Mouse (Mus musculus) testis, postnatal 10 days (tissue): ENCODE results near the gene Babam2.

Experiments
- DNase-seq: peaks from one replicate; pipeline ENCODE4 v3.0.0; 2021; ENCODE audit warnings: low spot score

Babam2 gene

DNA sequence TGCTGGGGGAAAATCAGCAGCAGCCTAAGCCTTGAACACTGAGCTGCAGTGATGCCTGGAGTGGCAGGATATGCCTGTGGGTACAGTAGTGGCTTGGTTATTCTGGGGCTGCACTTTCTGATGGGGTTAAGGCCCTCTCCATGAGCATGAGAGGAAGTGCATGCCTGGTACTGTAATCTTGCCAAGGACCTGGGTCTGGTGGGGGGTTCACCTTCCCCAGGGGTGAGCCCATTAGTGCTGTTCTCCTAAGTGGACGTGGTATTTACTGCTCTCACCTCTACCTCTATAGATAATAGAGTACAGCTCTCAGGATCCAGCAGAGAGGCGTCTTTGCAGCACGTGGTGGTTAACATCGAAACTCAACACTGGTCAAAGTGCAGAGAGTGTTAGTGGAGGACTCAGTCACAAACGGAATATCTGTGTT is 16.4 kb downstream of the Babam2 start:
- DNase-seq: no peak

DNA sequence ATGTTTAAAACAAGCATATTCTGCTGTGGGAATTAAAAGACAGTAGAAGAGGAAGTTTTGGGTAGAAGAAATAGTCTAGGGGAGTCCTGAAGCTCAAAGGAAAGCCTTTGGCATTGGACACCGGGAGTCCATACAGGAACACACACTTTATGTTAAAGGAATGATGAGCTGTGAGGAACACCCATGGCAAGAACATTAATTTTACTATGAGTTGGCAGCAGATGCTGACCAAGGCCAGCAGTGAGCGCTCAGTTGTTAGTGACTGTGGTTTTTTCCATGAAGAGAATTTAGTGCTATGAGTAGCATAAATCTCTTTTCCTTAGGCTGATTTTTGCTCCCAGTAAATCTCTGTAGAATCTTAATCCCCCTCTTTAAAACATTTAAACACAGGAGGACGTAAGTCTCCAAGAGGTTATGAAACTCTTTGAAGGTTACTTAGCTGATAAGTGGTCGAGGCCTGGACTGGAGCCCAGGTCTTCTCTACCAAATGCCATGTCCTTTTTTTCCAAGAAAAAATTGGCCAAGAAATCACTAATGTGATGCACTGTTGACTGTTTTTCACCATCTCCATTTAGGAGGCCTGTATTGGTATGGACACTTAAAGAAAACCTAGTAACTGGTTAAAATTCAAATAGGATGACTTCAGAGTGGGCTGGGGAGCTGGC is 18.1 kb downstream of the Babam2 start:
- no peak for DNase-seq

DNA sequence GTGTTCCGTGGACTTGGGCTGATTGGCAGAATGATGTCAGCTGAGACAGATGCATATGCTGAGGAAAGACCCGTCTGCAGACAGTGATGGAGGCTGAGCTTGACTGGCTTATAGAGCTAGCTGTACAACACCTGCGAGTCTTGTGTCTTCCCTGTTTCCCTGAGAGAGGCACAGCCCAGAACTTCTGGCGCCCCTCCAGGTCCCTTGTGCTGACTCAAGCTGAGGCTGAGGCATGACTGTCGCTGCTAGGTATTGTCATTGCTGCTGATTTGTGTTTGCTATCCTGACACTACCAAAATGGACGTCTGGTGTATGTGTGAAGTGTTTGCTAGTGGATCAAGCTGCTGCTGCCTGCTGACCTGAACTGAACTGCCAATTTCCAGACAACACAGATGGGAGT is 27.0 kb downstream of the Babam2 start:
- DNase-seq: peak; percentile 53

DNA sequence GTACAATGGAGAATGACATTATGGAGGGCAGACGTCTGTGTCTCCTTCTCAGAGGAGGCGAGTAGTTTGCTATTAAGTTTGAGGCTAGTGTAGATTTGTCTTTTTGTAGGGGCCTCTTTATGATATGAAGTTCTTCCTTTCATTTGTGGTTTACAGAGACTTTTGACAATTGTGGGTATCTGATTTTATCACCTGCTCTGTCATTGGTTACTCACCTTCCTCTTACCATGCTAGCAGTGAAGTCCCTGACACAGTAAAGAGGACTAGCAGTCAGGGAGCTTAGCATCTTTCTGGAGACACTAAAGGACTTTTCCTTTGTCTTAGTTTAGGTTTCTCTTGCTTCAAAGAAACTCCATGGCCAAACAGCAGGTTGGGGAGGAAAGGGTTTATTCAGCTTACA is 28.4 kb downstream of the Babam2 start:
- DNase-seq: no peak

DNA sequence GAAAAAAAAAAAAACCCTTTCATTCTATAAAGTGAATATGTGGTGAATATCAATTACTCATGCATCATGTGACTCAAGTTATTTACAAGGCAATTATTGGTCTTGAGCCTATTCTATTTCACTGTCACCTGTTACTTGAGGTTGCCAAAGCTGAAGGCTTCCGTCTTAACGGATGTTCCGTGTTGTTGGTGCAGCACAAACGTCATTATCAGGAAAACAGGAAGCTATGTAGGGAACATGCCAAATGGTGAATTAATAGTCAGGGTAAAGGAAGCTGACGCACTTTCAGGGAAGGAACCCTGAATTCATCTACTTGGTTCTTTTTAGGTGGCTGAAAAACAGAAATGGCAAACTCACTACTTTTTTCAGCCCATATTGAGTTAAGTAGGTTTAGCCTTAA is 30.0 kb downstream of the Babam2 start:
- DNase-seq: no peak

DNA sequence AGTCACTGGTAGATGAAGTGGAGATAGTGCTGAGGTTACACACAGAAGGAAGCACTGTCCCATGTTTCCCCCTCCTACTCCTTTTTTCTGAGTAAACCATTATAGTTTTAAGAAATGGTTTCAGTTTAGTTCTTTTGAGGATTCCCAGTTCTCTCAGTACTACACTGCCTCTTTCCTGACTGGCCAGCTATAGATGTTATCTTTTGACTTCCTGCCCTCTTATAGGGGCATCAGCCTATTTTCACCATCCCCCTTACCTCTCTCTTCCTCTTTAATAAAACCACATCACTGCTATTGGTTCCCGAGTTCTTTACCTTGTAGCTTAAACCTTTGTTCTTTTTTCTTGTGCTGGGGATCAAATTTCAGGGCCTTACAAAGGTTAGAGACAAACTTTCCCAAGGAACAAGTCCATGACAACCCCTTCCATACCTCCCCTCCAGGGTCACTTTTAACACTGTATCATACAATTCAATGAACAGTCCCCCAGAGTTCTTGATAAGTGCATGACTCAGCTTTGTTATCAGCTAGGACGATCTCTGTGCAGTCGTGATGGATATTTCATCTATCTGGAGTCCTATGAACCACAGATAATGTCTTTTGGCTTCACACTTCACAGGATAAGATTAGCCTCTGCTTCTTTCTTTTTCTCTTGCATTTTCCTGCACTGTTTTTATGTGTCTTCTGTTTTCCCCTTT is 35.3 kb downstream of the Babam2 start:
- no peak for DNase-seq

DNA sequence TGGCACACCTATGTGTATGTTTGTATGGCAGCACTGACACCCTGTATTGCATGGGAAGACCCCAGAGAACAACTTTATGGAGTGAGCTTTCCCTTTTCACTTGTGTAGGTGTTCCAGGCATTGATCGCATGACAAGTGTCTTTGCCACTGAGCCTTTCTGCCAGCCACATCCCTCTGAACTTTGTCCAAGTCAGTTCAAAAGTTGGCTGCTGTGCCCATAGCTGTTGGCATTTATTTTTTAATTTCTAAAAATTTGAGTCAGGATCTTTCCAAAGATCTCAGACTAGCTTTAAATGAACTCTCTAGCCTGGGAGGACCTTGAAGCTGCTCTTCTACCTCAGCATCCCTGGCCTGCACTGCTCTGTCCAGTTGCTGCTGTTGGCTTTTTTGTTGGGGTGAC is 44.4 kb downstream of the Babam2 start:
- no peak for DNase-seq

DNA sequence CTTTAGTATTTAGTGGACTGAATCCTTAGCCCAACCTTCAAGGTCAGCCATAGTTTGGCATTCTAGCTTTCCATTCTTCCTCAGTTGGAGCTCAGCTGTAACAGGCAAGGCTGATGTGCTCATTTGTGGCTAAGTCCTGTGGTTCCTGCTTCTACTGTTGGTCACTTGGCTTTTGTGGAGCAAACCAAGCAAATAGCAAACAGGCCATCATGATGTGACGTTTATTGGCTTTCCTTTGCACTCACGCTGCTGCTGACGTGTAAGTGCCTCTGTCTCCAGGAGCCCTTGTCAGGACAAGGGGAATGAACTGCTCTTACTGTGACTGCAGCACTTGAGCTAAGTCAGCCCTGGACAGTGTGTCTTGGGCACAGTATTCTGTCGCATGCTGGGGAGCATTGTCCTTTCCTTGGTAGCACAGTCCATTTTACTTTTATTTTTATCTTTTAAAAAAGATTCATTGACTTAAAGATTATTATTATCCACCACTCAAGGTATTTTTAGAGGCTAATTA is 45.1 kb downstream of the Babam2 start:
- no peak for DNase-seq

DNA sequence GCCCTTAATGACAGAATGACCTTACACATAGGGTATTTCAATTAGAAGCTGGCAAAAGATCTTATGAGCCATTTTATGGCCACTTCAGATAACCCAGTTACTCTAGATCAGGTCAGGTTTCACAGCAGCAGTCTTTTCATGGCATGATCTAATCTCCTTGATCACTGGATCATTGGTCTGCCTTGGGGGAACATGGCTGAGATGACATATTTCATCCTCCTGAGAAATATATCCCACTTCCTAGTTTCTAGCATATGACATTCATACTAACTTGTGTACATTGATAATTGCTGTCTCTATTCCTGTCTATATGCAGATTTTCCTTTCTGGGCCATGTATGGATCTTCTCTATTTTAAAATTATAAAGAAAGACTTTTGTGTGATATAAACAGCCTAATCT is 51.9 kb downstream of the Babam2 start:
- DNase-seq: no peak

DNA sequence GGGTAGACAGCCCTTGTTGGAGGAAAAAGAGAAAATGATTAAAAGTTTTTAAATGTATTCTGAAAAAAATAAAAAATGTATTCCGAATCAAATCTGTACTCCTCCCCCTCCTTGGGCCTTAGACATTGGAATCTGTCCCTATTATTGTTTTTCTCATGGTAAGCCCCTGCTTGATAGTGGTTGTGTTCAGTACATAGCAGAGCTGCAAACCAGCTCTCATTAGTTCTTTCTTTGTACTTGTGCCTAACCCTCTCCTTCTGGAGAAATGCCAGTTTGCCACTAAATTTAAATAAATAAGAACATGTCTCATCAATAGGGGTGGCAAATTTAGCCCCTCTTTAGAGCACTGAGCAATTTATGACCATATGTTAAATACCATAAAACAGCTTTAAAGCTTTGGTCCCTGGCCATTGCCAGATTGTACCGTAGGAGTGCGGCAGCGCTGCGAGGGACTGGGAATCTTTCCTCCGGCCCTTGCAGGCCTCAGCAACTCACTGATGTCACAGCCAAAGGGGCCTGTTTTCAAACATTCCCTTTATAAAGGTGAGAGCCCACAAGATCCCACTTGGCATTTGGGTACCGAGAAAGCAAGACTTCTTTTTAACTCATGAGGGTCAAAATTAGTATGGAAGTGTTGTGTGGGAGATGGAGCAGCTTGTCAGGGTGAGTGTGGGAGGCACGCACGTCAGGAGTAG is 52.9 kb downstream of the Babam2 start:
- no peak for DNase-seq

DNA sequence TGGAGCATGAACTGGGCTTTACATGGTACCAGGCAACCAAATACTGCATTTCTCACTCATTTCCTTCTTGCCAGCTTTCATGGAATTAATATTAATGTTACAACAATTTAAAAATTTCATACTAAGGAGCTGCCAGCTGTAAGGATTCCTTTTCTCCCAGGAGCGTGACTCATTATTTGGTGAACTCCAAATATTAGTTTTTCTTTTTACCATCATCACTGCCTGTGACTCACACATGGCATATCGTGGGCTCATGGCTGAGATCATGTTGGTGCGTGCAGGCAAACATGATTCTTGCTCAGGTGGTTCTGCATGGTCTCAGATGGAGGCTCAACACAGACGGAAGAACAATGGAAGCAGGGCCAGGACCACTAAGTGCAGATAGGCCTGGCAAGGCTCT is 53.5 kb downstream of the Babam2 start:
- no peak for DNase-seq

DNA sequence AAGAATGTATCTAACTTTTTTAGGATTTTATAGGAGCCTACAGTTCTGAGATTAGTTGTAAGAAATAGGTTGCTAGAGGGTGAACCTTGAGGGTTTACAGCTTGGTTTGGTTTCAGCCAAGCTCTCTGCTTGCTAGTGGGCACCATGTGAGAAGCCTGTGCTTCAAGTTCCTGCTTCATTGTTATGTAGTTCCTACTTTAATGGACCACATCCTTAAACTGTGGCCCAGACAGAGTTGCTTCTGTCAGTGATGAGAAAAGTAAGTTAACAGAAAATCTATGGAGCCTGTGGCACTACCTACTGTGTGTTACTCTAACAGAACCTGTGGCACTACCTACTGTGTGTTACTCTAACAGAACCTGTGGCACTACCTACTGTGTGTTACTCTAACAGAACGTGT is 57.1 kb downstream of the Babam2 start:
- no peak for DNase-seq

DNA sequence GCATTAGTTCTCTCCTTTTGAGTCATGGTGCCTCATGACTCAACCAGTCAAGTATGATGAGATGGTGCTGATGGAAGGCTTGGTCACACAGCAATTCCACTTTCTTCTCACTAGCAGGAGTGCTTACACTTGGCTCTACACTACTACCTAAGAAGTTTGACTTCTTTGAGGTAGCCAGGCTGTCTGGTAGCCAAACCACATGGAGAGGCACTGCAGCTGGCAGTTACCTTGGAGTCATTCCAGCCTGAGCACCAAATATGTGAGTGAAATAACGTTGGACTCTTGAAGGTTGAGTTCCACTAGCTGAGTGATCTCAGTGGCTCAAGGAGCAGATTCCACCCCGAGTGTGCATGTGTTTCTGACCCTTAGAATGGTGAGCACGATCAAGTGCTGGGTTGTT is 57.8 kb downstream of the Babam2 start:
- no peak for DNase-seq

DNA sequence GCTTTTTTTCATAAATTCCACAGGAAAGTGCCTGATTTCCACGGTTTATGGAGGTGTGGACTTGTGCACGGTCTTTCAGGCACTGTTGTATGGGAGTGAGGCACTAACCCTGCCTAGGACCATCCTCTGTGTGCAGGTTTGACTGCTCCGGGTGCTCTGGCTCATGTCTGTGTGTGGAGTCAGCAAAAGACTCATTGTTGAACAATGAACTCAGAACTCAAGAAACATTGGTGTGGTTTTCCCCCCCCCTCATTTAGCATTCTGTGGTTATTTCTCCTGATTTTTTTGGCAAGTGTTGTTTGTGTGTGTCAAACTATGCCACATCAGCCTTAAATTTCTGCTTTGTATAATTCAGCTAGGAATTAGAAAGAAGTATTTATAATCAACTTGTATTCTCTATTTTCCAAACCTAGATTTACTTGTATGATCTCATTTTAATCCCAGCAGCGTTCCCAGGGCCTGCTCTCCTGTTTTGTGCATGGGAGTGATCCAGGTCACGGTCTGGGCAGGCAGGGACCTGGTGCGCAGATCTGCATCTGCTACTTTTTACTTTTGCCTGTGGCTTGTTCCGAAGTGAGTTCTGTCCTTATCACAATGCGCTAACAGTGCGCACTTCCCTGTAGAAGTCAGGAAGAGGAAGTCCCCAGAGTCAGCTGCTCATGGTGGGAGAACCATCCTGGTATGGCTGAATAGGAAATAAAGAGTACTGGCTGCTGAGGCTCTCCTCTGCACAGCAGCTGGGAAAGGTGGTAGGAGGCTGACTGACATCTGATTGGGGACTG is 61.0 kb downstream of the Babam2 start:
- DNase-seq: no peak

DNA sequence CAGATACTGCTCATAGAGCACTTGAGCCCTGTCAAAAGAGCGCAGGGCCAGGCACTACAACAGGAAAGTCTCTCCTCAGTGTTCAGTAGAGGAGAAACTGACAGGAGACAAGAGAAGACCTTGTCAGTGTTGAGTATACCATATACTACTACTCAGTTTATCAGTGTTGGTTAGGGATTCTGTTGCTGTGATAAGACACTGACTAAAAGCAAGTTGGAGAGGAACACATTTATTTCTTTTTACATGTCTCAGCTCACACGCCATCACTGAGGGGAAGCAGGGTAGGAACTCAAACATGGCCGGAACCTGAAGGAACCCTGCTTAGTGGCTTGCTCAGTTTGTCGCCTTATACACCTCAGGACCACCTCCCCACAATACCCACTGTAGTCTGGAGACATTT is 64.4 kb downstream of the Babam2 start:
- no peak for DNase-seq

DNA sequence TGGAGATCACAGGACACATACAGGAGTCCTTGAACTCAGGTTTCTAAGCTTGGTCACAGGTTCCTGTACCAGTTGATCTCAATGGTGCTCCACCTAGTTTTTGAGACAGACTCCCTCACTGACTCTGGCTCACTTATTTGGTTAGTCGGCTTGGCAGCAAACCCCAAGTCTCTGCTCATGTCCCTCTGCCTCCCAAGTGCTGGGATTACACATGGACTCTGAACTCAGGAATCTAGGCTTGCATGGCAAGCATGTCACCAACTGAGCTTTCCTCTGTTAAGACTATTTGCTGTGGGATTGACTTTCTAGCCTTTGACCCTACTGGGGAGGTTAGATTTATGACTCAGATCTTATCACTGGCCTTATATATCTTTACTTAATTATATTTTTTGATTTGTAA is 65.3 kb downstream of the Babam2 start:
- no peak for DNase-seq

DNA sequence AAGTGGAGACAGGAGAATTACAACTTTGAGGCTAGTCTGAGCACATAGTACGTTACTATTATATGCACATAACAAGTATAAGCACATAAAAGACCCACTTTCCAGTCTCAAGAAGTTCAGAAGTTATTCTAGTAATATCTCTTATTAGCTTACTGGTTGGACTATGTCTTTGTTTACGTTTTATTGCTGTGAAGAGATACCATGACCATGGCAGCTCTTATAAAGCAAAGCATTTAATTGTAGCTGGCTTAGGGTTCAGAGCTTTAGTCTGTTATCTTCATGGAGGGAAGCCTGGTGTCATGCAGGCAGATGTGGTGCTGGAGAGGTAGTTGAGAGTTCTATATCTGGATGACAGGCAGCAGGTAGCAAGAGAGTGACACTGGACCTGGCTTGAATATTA is 68.3 kb downstream of the Babam2 start:
- no peak for DNase-seq

DNA sequence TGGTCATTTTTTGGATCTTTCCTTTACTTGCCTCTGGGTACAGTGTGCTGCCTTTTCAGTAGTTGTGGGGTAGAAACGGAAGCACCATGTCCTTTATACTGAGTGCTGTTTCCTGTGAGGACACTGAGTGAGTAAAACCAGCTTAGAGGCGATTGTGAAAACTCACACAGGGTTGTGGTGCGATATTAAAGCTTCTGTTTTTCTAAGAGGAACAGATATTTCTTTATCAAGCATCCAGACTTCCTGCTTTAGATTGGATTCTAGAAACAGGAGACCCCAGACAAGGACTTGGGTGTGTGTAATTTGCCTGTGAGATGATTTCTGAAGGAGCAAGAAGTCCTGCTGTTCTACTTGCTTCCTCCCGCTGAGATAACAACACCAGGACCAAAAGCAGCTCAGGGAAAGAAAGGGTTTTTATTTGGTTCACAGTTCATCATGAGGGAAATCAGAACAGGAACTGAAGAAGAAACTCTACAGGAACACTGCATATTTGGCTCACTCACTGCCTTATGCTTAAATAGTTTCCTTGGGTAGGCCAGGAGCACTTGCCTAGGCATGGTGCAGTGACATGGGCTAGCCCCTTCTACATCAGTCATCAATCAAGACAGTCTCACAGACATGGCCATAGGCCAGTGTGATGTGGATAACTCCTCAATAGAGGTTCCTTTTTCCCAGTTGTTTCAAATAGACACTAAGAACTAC is 69.5 kb downstream of the Babam2 start:
- no peak for DNase-seq

DNA sequence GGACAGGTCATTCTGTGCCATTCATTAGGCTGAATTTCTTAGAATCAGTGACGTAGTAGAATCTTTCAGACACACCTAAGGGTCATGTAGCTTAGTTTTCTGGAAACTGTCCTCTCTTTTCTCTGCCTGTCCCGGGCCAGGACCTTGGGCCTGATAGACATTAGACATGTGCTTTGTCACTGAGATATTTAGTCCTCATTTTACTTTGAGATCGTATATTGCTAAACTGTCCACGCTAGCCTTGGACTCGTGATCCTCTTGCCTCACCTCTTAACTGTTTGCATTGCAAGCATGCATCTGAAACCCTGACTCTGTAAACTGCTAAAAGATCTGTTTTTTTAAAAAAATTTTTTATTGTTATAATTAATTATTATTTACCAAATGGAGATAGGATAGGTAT is 74.0 kb downstream of the Babam2 start:
- DNase-seq: no peak

DNA sequence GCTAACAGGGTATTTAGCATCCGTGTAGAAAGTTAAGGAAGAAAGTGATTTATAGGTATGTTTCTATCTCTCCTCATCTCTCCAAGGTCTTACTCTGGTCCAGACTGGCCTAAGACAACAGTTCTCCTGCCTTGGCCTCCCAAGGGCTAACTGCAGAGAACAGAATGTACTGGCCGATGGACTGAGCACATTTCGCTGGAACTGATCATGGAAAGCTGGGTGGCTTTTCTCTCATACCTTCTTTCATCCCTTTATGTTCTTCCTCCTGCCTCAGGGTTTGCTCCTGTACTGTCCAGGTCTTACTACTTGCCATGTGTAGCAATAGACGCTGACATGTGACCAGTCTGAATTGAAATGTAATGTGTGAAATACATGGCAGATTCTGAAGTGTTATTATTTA is 74.4 kb downstream of the Babam2 start:
- no peak for DNase-seq

DNA sequence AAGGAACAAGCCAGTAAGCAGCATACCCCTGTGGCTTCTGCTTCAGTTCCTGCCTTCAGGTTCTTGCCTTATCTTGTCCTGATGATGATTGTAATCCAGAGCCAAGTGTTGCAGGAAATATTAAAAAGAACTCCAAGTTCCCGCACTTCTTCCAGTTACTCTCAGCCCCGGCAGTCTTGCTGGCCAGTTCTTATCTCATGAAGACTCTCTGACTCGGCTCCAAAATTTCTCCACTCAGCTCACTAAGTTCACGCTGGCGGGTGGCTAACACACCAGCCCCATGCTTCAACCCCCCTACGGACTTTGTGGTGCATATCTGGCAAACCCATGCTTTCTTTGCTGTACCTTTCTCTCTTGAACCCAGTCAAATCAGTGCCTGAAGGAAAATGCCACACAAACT is 77.5 kb downstream of the Babam2 start:
- DNase-seq: no peak

DNA sequence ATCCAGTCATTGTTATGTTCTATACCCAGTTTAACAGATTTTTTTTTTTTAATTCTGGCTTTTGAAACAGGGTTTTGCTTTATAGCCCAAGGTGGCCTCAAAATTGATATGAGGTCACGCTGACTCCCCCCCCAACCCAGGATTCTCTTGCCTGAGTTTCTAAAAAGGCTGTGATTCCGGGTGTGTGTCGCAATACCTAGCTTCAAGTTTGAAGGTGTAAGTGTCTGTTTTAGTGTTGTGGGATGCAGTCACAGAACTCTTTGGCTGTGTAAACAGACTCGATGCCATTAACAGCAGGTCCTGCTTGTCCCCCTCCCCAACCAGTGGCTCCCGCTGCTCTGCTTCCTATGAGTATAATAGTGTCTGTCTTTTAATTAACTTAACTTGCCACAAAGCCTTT is 84.1 kb downstream of the Babam2 start:
- no peak for DNase-seq
